Mouse (Mus musculus) bone marrow, adult 2 months (tissue): ENCODE results near the gene Ntrk3. TPM values are rescaled to one million over a fixed set of nuclear protein-coding genes. Genes with fewer than 3 reads are reported as not detected.

Experiments used
- H3K27ac ChIP-seq: fragments of 200-500 bp; 2 replicates; pipeline ENCODE4 v1.5.1; 2012; ENCODE audit warnings: low read depth, mild to moderate bottlenecking, control low read depth, inconsistent platforms, low read length; ENCODE audit not compliant: control insufficient read depth, poor library complexity, insufficient read depth
- H3K4me1 ChIP-seq: fragments of 200-500 bp; 2 replicates; pipeline ENCODE4 v1.6.1; 2011; ENCODE audit warnings: low read length; ENCODE audit not compliant: control insufficient read depth, insufficient read depth
- H3K4me3 ChIP-seq: fragments of 200-500 bp; replicated peaks from 2 replicates; pipeline ENCODE3; 2011; ENCODE audit warnings: mild to moderate bottlenecking, low read depth, low read length, control low read depth; ENCODE audit not compliant: control insufficient read depth
- CTCF ChIP-seq: fragments of 200-500 bp; IDR thresholded peaks from 2 replicates; pipeline ENCODE4 v1.5.1; 2011; ENCODE audit warnings: low read length, control low read depth; ENCODE audit not compliant: control insufficient read depth, insufficient read depth
- POLR2A ChIP-seq: fragments of 200-500 bp; IDR thresholded peaks from 2 replicates; pipeline ENCODE4 v1.6.1; 2011; ENCODE audit warnings: low read depth, mild to moderate bottlenecking, control low read depth, low read length, borderline replicate concordance; ENCODE audit not compliant: control insufficient read depth
- WGBS: fragments of 180-500 bp; shearing (Covaris S2); methylation state at CpG from one replicate; pipeline ENCODE4 v1.1.7; 2018; 5-methylcytosine and 5-hydroxymethylcytosine counted together
- polyA plus RNA-seq: library from polyadenylated mRNA; stranded (reverse); fragments of >200 nt; gene quantifications from 2 replicates; pipeline ENCODE4 v1.2.4, GENCODE M21; 2011; ENCODE audit warnings: low replicate concordance; ENCODE audit not compliant: missing spikeins, insufficient read depth, insufficient read length

Ntrk3 gene
- polyA plus RNA-seq, 1 experiment: 1.0 TPM

- H3K4me1 ChIP-seq: no peaks in the 10 kb centered on the region
- WGBS: 26% methylated on average over 18 of the region's 18 CpGs
- TF ChIP-seq POLR2A: no peak
- TF ChIP-seq CTCF: peak; percentile 82
- no peak overlapping the region for H3K27ac ChIP-seq
- no peak overlapping the region for H3K4me3 ChIP-seq
Observed at GRCm38 (mm10) chr7:78766019-78766683, 28.3 kb upstream of the Ntrk3 start.

GRCm38 (mm10) chr7:78765215-78765631, 27.4 kb upstream of the Ntrk3 start:
- WGBS: 77% methylated on average over 5 of the region's 5 CpGs
- no peak overlapping the region for H3K27ac ChIP-seq
- H3K4me3 ChIP-seq: no peak overlapping the region
- TF ChIP-seq CTCF: no peak
- no peak for TF ChIP-seq POLR2A
- no peaks in the 10 kb centered on the region for H3K4me1 ChIP-seq

GRCm38 (mm10) chr7:78763801-78764200, 26.0 kb upstream of the Ntrk3 start:
- Histone ChIP-seq H3K4me1 (no peaks in the 10 kb centered on the region), H3K4me3 (no peak overlapping the region), H3K27ac (no peak overlapping the region)
- WGBS: 77% methylated on average over 3 of the region's 3 CpGs
- TF ChIP-seq POLR2A (no peak), CTCF (no peak)

GRCm38 (mm10) chr7:78754458-78755000, 16.7 kb upstream of the Ntrk3 start:
- WGBS: 68% methylated on average over 8 of the region's 8 CpGs
- TF ChIP-seq CTCF (no peak), POLR2A (no peak)
- Histone ChIP-seq H3K4me1 (no peaks in the 10 kb centered on the region), H3K4me3 (no peak overlapping the region), H3K27ac (no peak overlapping the region)

DNA sequence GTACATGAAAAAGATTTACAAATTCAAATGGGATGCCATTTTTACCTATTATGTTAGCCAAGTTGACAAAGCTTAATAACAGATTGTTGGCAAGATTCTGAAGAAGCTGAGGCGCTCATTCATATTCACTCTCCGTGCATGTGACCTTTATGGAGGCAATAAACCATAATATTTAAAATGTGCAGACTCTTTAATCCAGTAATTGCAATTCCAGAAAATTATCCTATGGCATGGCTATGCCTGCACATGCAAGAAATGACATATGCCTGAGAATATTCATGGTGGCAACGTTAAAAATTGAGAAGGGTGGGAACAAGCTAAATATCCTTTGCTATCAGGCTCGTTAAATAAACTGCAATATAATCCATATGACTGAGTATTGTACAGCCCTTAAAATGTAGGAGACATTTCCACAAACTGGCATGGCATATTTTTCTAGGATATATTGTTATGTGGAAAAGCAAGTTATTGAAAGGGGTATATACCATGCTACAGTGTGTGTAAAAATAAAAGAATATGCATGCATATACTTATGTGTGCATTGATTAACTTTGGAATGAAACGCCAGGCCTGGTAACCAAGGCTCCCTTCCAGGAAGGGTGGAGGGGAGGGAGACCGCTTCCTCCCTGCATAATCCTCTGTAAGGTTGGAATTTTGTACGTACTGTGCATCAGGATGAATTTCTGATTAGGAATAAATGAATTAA, 16.1 kb upstream of the Ntrk3 start:
- Histone ChIP-seq H3K27ac (no peak overlapping the region), H3K4me1 (no peaks in the 10 kb centered on the region), H3K4me3 (no peak overlapping the region)
- TF ChIP-seq POLR2A (no peak), CTCF (no peak)
- WGBS: 76% methylated on average over 7 of the region's 7 CpGs

- H3K4me1 ChIP-seq: no peaks in the 10 kb centered on the region
- no peak overlapping the region for H3K27ac ChIP-seq
- H3K4me3 ChIP-seq: no peak overlapping the region
- TF ChIP-seq POLR2A (no peak), CTCF (no peak)
- WGBS: 79% methylated on average over 4 of the region's 4 CpGs
Observed at GRCm38 (mm10) chr7:78752961-78753360, 15.1 kb upstream of the Ntrk3 start.

- WGBS: 61% methylated on average over 5 of the region's 5 CpGs
- Histone ChIP-seq H3K4me3 (no peak overlapping the region), H3K4me1 (no peaks in the 10 kb centered on the region), H3K27ac (no peak overlapping the region)
- TF ChIP-seq POLR2A: no peak
- no peak for TF ChIP-seq CTCF
Observed at GRCm38 (mm10) chr7:78743731-78744385, 6.0 kb upstream of the Ntrk3 start.
